Mouse (Mus musculus) hindbrain, embryonic 10.5 days (tissue): ENCODE measurements around the gene Polr2h. TPM values are rescaled to one million over a fixed set of nuclear protein-coding genes. Genes with fewer than 3 reads are reported as not detected.

Experiments used
- DNase-seq: peaks from one replicate; pipeline ENCODE4 v3.0.0-alpha.2; 2017; ENCODE audit warnings: low spot score
- H3K27ac ChIP-seq: fragments of 300-500 bp; sonication (generic); 2 replicates; pipeline ENCODE4 v1.5.1; 2016; ENCODE audit warnings: mild to moderate bottlenecking, moderate library complexity
- H3K27me3 ChIP-seq: fragments of 300-500 bp; sonication (generic); 2 replicates; pipeline ENCODE4 v1.6.1; 2016; ENCODE audit warnings: mild to moderate bottlenecking; ENCODE audit not compliant: poor library complexity, insufficient read depth, severe bottlenecking
- H3K36me3 ChIP-seq: fragments of 300-500 bp; sonication (generic); 2 replicates; pipeline ENCODE4 v1.6.1; 2016; ENCODE audit warnings: mild to moderate bottlenecking, moderate library complexity
- H3K4me1 ChIP-seq: fragments of 300-500 bp; sonication (generic); replicated peaks from 2 replicates; pipeline ENCODE4 v1.6.1; 2016; ENCODE audit warnings: mild to moderate bottlenecking
- H3K4me3 ChIP-seq: fragments of 300-500 bp; sonication (generic); 2 replicates; pipeline ENCODE4 v1.5.1; 2016; ENCODE audit warnings: mild to moderate bottlenecking, moderate library complexity
- H3K9me3 ChIP-seq: fragments of 300-500 bp; sonication (generic); 2 replicates; pipeline ENCODE4 v1.6.1; 2016; ENCODE audit warnings: mild to moderate bottlenecking, moderate library complexity
- WGBS: fragments of 180-500 bp; shearing (Covaris S2); methylation state at CpG from one replicate; pipeline ENCODE4 v1.1.7; 2016; 5-methylcytosine and 5-hydroxymethylcytosine counted together
- polyA plus RNA-seq: library from polyadenylated mRNA; unstranded; fragments of >200 nt; fragmentation: Nextera tagmentation; extraction: Ambion mirVana; gene quantifications from 2 replicates; pipeline ENCODE4 v1.2.1, GENCODE M21; 2016

Gene Polr2h
- polyA plus RNA-seq, 1 experiment from 2014 or later: 114 TPM

DNA sequence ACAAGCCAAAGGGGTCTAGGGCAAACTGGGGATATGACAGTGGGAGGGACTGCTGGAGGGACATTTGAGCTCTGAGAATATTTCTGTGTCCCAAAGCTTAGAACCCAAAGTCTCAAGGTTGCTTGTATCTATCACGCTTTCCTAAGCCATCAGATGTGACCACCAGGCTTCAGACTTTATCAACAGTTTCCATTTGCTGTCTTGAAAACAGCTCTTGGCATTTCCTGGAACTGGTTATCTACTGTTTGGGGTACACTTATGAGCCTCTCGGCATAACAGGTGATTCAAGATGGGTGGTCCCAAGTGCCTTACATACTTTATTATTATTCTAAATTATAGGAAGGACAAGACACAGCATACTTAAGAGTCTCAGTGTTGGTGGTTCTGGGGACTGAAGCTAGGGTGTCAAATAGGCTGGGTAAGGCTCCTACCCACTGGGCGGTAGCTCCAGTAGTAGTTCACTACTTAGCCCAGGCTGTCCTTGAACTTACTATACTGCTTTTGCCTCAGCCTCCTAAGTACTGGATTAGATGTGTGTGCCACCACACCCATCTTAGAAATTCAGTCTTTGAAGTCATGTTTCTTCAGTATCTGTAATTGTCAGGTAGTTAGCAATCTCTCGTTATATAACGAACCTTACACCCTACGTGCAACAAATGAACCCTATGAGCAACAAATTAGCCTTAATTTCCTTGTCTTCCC is 13.6 kb upstream of the Polr2h start:
- WGBS: 95% methylated on average over 6 of the region's 6 CpGs
- Histone ChIP-seq H3K36me3 (peaks cover 75% of the 10 kb centered on the region), H3K9me3 (no peaks in the 10 kb centered on the region), H3K4me1 (peaks cover 59% of the 10 kb centered on the region), H3K4me3 (no peak overlapping the region), H3K27me3 (no peaks in the 10 kb centered on the region), H3K27ac (no peak overlapping the region)
- no peak for DNase-seq

DNA sequence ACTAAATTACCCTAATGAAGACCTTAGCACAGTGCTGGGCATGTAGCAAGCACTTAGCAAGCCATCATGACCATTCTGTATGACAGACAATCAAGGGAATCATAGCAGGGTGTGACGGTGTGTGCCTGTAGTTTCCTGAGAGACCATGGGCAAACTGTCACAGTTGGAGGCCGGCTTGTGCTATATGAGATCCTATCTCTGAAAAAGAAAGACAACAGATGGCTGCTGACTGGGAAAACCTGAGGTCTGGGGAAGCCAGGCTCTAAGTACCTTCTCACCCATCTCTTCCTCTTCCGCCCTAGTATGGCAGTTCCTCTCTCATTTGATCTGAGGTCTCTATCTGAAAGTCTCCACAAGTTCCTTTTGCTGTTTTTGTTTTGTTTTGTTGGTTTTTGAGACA is 11.7 kb upstream of the Polr2h start:
- WGBS: 76% methylated on average over 3 of the region's 3 CpGs
- Histone ChIP-seq H3K27ac (no peak overlapping the region), H3K27me3 (no peaks in the 10 kb centered on the region), H3K36me3 (peaks cover 82% of the 10 kb centered on the region), H3K9me3 (no peaks in the 10 kb centered on the region), H3K4me3 (no peak overlapping the region), H3K4me1 (peaks cover 59% of the 10 kb centered on the region)
- no peak for DNase-seq

DNA sequence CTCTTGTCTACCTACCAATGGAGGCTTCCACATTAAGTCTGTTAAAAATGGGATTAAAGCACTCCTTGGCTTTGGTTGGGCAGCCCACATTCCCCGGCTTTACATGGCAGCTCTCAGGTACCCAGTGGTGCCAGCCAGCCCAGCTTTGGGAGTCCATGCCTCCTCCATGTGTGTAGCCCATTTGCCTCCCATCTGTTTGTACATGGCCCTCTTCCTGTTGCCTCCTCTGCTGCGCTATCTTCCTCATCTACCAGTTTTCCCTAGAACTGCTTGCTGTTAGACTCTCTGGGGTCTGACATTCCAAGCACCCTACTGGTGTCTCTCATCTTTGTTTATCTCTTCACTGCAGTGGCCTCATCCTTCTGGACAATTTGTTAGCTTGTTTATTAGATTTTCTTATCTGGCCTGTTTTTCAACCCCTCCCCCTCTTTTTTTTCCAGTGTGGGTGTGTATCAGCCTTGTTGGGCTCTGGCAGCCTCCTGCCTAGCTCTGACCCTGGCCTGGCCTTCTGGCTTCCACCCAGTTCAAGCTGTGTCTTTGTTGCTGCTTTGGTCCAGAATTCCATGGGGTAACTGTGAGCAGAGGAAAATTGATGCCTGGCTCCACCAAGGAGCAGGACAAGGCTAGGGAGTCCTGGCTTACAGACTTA is 10.9 kb upstream of the Polr2h start:
- Histone ChIP-seq H3K9me3 (no peaks in the 10 kb centered on the region), H3K36me3 (peaks cover 89% of the 10 kb centered on the region), H3K4me1 (peaks cover 54% of the 10 kb centered on the region), H3K27me3 (no peaks in the 10 kb centered on the region), H3K27ac (0 out of 2 replicates have a peak overlapping the region, but pooled peaks have one; percentile 6), H3K4me3 (no peak overlapping the region)
- no peak for DNase-seq
- WGBS: 86% methylated on average over 2 of the region's 2 CpGs

DNA sequence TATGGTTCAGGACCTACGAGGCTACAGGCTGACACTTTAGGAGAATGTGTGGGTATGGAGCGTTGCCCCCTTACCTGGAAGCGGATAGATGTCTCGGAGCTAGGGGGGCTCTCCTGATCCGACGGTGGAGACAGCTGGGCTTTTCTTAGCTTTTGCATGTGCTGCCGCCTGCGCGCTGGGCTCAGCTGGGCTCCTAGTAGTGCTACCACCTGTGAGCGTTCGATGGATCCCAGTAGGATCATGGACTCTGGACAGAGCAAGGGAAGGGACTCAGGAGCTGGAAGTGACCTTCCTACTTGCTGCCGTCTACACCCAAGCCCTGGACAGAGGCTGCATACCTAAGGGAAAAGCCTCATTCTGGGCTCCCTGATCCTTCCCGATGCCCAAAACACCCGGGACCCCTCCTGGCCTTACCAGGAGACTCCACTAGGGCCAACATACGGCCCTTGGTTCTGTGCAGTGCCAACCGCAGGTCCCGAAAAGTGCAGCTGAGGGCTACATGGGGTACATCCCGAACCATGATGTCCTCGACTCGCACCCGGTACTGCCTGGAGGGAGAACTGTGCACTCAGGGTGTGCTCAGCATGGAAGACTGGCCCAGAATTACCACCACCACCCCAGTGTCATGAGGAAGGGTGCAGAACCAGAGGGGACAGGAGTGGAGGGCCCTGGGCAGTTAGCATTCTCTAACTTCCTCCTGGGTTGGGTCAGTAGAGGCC is 9.1 kb upstream of the Polr2h start:
- H3K4me3 ChIP-seq: no peak overlapping the region
- DNase-seq: no peak
- 93% methylated on average over 21 of the region's 21 CpGs for WGBS
- H3K36me3 ChIP-seq: peaks cover 99% of the 10 kb centered on the region
- H3K4me1 ChIP-seq: peaks cover 37% of the 10 kb centered on the region
- peak overlapping the region; percentile 46; the same call in 1 of the 2 replicates for H3K27ac ChIP-seq
- H3K9me3 ChIP-seq: no peaks in the 10 kb centered on the region
- no peaks in the 10 kb centered on the region for H3K27me3 ChIP-seq

DNA sequence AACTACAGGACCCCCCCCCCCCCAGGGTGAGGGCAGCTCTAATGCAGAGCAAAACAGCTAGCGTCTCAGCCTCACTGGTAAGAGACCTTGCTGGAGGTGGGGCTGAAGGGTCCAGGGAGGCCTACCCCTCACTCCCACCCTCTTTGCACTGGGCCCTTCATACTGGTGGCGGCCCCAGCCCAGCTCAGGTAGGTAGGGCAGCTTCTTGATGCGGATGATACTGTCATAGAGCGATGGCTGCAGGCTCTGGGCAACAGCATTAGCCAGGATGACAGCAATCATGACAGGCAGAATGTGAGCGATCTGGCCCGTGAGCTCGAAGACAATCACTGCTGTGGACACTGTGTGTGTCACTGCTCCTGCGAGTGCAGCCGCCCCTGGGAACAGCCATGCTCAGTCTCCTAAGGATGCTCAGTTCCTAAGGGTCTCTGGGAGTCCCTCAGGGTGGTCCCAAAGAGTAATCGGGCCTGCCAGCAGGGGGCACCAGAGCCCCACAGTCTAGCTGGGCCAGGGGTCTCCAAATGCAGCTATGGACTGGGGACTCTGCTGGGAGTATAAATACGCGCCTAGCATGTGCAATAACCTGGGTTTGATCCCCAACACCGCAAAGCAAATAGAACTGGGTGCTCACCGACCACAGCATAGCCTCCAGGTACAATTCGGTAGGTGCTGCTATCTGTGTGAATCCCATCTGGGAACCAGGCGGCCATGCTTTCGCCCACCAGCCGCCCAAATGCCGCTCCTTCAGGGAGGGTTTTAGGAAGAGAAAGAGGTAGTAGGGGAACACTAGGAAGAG is 8.3 kb upstream of the Polr2h start:
- H3K27me3 ChIP-seq: no peaks in the 10 kb centered on the region
- 77% methylated on average over 19 of the region's 19 CpGs for WGBS
- peaks cover 42% of the 10 kb centered on the region for H3K4me1 ChIP-seq
- H3K4me3 ChIP-seq: no peak overlapping the region
- H3K9me3 ChIP-seq: no peaks in the 10 kb centered on the region
- peaks cover 93% of the 10 kb centered on the region for H3K36me3 ChIP-seq
- peak; percentile 81 for DNase-seq
- H3K27ac ChIP-seq: no peak overlapping the region; the same call in 1 of the 2 replicates

DNA sequence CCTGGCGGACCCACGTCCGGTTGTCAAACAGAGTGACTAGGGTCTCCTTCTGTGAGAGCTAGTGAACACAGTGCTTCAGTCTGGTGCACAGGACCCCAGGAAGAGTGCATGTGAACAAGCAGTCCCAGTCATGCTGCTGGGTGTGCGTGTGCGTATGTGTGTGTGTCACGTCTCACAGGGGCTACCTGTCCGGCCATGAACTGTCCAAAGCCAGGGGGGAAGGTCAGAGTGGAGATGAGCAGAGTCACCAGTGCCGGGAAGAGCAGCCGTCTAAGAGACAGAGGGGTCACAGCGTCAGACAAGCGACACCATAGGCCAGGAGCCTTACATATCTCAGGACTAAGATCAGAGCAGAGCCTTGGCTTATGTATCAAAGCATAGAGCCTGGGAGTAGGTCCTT is 7.1 kb upstream of the Polr2h start:
- Histone ChIP-seq H3K4me1 (peaks cover 55% of the 10 kb centered on the region), H3K36me3 (peaks cover 81% of the 10 kb centered on the region), H3K4me3 (no peak overlapping the region), H3K27me3 (no peaks in the 10 kb centered on the region), H3K9me3 (no peaks in the 10 kb centered on the region), H3K27ac (no peak overlapping the region)
- no peak for DNase-seq
- 93% methylated on average over 11 of the region's 11 CpGs for WGBS

DNA sequence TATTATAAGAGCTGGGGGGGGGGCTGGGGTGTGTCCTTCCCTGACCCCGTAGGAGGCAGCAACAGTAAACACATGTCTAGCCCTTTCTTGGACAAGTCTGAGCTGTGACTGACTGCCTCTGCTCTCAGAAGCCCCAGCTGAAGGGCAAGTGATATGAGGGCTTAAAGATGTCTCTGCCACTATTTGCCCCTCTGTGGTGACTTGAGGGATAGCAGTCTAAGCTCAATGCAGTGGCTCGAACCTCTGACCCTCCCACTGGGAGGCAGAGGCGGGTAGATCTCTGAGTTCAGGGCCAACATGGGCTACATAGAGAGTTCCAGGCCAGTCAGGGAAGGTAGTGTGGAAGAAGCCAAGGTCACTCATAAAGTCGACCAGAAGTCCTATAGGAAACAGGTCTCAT is 6.7 kb upstream of the Polr2h start:
- 79% methylated on average over 4 of the region's 4 CpGs for WGBS
- H3K27ac ChIP-seq: no peak overlapping the region
- no peak for DNase-seq
- peaks cover 77% of the 10 kb centered on the region for H3K36me3 ChIP-seq
- no peaks in the 10 kb centered on the region for H3K9me3 ChIP-seq
- H3K4me3 ChIP-seq: no peak overlapping the region
- peaks cover 55% of the 10 kb centered on the region for H3K4me1 ChIP-seq
- H3K27me3 ChIP-seq: no peaks in the 10 kb centered on the region

DNA sequence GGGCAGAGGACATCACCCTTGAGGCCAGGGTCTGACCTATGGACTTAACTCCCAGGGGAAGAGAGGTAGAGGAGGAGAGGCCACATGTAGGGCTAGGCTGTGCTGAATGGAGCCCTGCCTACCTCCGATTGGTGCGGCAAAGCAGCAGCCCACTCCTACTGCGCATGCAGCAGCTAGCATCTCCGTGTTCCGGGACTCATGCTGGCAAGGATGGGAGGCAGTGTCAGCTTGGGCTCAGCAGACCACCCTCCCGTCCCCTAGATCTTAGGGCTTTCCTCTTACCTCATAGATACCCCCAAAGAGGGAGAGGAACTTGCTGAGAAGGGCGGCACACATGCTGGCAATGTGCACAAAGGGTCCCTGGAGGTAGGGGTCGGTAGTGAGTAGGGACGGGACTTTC is 5.3 kb upstream of the Polr2h start:
- no peak overlapping the region for H3K4me3 ChIP-seq
- WGBS: 73% methylated on average over 9 of the region's 9 CpGs
- no peak overlapping the region for H3K27ac ChIP-seq
- peaks cover 55% of the 10 kb centered on the region for H3K4me1 ChIP-seq
- DNase-seq: no peak
- H3K27me3 ChIP-seq: no peaks in the 10 kb centered on the region
- peaks cover 63% of the 10 kb centered on the region for H3K36me3 ChIP-seq
- H3K9me3 ChIP-seq: no peaks in the 10 kb centered on the region

DNA sequence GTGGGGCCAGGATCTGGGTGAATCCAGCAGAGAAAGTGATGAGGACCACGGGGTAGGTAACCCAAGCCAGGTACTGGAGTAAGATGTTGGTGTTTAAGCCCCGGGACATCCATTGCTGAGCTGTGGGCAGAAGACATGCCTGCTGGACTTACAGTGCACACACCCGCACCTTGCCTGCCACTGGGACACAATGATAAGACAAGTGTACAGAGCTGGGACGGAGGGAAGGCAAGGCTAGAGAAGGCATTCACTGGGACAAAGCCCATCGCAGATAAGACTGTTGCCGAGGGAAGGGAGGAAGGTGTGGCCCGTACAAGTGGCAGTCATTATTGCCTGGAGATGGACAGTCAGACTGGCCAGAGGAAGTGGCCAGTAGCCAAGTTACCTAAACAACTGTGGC is 4.6 kb upstream of the Polr2h start:
- Histone ChIP-seq H3K27me3 (no peaks in the 10 kb centered on the region), H3K4me1 (peaks cover 53% of the 10 kb centered on the region), H3K4me3 (no peak overlapping the region), H3K27ac (no peak overlapping the region), H3K36me3 (peaks cover 56% of the 10 kb centered on the region), H3K9me3 (no peaks in the 10 kb centered on the region)
- DNase-seq: no peak
- WGBS: 88% methylated on average over 7 of the region's 7 CpGs

DNA sequence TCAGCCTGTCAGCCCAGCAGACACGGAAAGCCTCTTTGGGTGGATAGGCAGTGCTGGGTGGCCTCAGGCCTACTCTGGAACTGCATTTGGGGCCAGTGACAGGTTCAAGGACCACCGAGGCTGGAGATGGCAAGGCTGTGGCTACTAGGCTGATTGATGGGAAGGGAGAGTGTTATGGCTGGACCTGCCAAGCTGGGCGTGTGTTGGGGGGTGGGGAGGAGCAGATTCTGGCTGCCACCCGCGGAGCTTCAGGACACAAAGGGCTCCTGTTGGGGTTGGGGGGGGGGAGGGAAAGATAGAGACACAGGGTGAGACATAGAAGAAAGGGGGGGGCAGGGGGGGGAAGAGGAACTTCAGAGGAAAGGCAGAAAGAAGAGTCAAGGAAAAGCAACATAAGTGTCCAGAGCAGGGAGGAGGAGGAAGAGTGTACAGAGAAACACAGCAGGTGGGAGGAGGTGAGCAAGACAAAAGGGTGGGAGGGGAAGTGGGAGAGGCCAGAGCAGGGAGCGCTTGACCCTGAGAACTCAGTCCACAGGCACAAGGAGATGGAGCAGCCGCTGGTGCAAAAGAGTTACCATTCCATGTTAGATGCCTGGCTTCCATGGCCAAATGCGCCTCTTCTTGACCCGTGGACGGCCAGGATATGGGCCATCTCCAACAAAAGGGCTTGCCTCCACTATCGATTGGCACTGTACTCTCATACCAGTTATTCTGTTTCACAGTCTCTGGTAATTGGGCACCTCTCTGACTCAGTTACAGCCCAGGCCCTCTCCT is 3.0 kb upstream of the Polr2h start:
- DNase-seq: no peak
- H3K27me3 ChIP-seq: no peaks in the 10 kb centered on the region
- peak overlapping the region; percentile 73 for H3K4me3 ChIP-seq
- H3K36me3 ChIP-seq: peaks cover 42% of the 10 kb centered on the region
- 26% methylated on average over 11 of the region's 11 CpGs for WGBS
- peaks cover 57% of the 10 kb centered on the region for H3K4me1 ChIP-seq
- peak overlapping the region; percentile 74 for H3K27ac ChIP-seq
- H3K9me3 ChIP-seq: no peaks in the 10 kb centered on the region

DNA sequence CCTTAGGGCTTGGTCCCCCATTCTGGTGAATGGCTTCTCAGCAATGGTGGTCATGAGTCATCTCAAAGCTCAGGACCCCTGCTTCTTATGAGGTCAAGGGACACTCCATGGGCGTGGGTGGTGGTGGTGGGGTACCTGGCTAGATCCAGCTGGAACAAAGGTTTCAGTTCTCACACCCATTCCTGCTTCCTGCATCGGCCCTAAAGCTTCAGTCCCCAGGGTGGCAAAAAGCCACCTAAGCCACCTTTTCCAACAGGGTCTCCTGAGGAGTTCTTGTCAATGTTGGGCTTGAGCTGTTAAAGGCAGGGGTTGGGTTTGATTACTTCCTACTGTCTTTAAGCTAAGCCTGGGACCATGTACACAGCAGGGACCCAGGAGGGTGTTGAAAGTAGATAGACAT is 2.3 kb upstream of the Polr2h start:
- Histone ChIP-seq H3K4me3 (peak overlapping the region; percentile 73), H3K4me1 (peaks cover 54% of the 10 kb centered on the region), H3K27ac (peak overlapping the region; percentile 95), H3K9me3 (no peaks in the 10 kb centered on the region), H3K27me3 (no peaks in the 10 kb centered on the region), H3K36me3 (peaks cover 42% of the 10 kb centered on the region)
- no peak for DNase-seq
- WGBS: 53% methylated on average over 2 of the region's 2 CpGs

DNA sequence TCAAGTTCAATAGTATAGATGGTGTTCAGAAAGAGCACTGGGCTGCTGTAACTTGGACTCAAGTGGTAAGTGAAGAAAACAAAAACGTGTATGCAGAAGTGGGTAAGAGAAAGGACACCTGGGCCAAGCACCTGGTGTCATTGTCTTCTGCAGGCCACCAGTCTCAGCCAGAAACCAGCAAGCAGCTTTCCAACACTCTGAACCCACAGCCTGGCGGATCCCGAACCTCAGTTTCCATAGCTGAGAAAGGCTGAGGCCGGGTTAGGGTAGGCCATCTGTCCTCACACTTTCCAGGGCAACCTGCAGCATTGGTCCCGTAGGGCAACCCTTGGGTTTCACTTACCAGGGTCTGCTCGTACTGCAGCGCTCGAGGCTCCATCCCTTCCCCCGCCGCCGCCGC is 1.9 kb upstream of the Polr2h start:
- Histone ChIP-seq H3K36me3 (peaks cover 42% of the 10 kb centered on the region), H3K4me3 (peak overlapping the region; percentile 73), H3K27ac (peak overlapping the region; percentile 95), H3K27me3 (no peaks in the 10 kb centered on the region), H3K9me3 (no peaks in the 10 kb centered on the region), H3K4me1 (peaks cover 54% of the 10 kb centered on the region)
- no peak for DNase-seq
- WGBS: 0% methylated on average over 12 of the region's 12 CpGs
